Mouse (Mus musculus) heart, postnatal 0 days (tissue): ENCODE data around the gene Frmpd4. TPM values are rescaled to one million over a fixed set of nuclear protein-coding genes. Genes with fewer than 3 reads are reported as not detected.

Experiments
- ATAC-seq: fragments of 200-750 bp; cut with Nextera tagmentation; 2 replicates; pipeline ENCODE4 v1.8.0; 2017; ENCODE audit warnings: low read depth, moderate number of reproducible peaks, moderate library complexity; ENCODE audit not compliant: insufficient read depth
- DNase-seq: peaks from one replicate; pipeline ENCODE4 v3.0.0-alpha.2; 2016; ENCODE audit warnings: low spot score
- H3K27ac ChIP-seq: fragments of 300-500 bp; sonication (generic); 2 replicates; pipeline ENCODE4 v1.5.1; 2014; ENCODE audit warnings: low read depth, mild to moderate bottlenecking
- H3K27me3 ChIP-seq: fragments of 300-500 bp; sonication (generic); 2 replicates; pipeline ENCODE4 v1.6.1; 2014; ENCODE audit warnings: low read length, mixed read lengths; ENCODE audit not compliant: control insufficient read depth, insufficient read depth
- H3K36me3 ChIP-seq: fragments of 300-500 bp; sonication (generic); replicated peaks from 2 replicates; pipeline ENCODE4 v1.6.1; 2014; ENCODE audit warnings: low read length, mixed read lengths; ENCODE audit not compliant: control insufficient read depth, insufficient read depth
- H3K4me1 ChIP-seq: fragments of 300-500 bp; sonication (generic); 2 replicates; pipeline ENCODE4 v1.6.1; 2014; ENCODE audit warnings: antibody characterized with exemption; ENCODE audit not compliant: control insufficient read depth, insufficient read depth
- H3K4me2 ChIP-seq: fragments of 300-500 bp; sonication (generic); 2 replicates; pipeline ENCODE4 v1.6.1; 2014; ENCODE audit warnings: low read depth, mild to moderate bottlenecking, low read length, moderate library complexity
- H3K4me3 ChIP-seq: fragments of 300-500 bp; sonication (generic); 2 replicates; pipeline ENCODE4 v1.5.1; 2014; ENCODE audit warnings: low read depth, low read length
- H3K9ac ChIP-seq: fragments of 300-500 bp; sonication (generic); replicated peaks from 2 replicates; pipeline ENCODE4 v1.6.1; 2014; ENCODE audit warnings: low read depth, low read length, mixed read lengths
- H3K9me3 ChIP-seq: fragments of 300-500 bp; sonication (generic); replicated peaks from 2 replicates; pipeline ENCODE4 v1.6.1; 2016; ENCODE audit warnings: low read length; ENCODE audit not compliant: control insufficient read depth
- CTCF ChIP-seq: IDR thresholded peaks from 2 replicates; pipeline ENCODE4 v1.5.1; 2016; ENCODE audit warnings: antibody characterized with exemption, control low read depth, low read depth
- EP300 ChIP-seq: IDR thresholded peaks from 2 replicates; pipeline ENCODE4 v1.6.1; 2016; ENCODE audit warnings: antibody characterized with exemption, low read depth
- WGBS: fragments of 180-500 bp; shearing (Covaris S2); extraction: QIAGEN DNeasy Blood & Tissue Kit; methylation state at CpG from one replicate; pipeline ENCODE4 v1.1.7; 2014; 5-methylcytosine and 5-hydroxymethylcytosine counted together
- polyA plus RNA-seq: library from polyadenylated mRNA; unstranded; fragments of >200 nt; fragmentation: Nextera tagmentation; extraction: Ambion mirVana; gene quantifications from 2 replicates; pipeline ENCODE4 v1.2.1, GENCODE M21; 2015
- total RNA-seq: library from RNA; depleted of rRNA; stranded (reverse); fragments of >200 nt; gene quantifications from 2 replicates; pipeline ENCODE4 v1.2.3, GENCODE M21; 2014; ENCODE audit warnings: low replicate concordance; rRNA removed

Frmpd4 gene
- total RNA-seq, result not detected in 2 replicates
- not detected in 2 replicates for polyA plus RNA-seq

DNA sequence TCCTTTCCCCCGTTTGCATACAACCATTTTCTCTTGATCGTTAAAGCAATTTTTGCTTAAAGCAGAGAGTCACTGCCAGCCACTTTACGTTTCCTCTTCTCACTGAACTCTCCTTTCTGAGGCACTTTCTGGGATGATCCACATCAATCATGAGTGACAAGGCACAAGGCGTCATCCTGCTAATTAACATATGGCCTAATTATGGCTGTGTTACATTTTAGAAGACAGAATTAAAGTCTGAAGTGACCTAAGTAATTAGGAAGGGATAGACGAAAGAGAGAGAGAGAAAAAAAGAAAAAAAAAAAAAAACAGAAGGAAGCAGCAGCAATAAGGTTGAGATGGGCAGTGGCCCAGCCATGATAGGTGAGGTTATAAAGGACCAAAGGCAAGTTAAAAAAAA is at the start of gene Frmpd4:
Frmpd4 (minus strand) TSS at position 101 of the 400 bp plus-strand sequence.
- H3K9me3 ChIP-seq, result no peaks in the 10 kb centered on the region
- ATAC-seq (no peak), DNase-seq (no peak)
- no peaks in the 10 kb centered on the region for H3K27me3 ChIP-seq
- no peak within 1 kb of the TSS for H3K4me2 ChIP-seq
- H3K4me3 ChIP-seq, result no peak within 1 kb of the TSS
- H3K36me3 ChIP-seq, result no peaks in the 10 kb centered on the region
- WGBS, result 78% methylated on average over 5 of the region's 5 CpGs
- TF ChIP-seq CTCF (no peak), EP300 (no peak)
- H3K9ac ChIP-seq, result no peak within 1 kb of the TSS
- H3K27ac ChIP-seq, result no peak within 1 kb of the TSS
- no peaks in the 10 kb centered on the region for H3K4me1 ChIP-seq

DNA sequence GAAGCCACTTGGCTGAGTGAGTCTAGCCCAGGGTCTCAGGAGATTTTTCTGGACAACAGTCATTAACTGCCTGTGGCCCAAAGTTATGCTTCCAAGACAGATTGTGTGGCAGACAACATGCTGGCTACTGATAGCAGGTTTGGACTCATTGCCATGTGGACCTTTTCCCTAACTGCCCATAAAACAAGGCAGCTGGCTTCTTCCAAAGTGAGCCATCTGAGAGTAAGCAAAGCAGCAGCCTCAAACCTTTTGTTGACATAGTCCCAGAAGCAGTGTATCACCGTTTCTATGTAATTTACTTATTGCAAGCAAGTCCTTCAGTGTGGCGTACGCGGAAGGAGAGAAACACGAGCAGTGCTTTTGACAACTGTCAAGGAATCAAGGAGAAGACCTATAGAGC is 18.2 kb upstream of the Frmpd4 start:
- H3K27ac ChIP-seq, result no peak overlapping the region
- no peak for ATAC-seq
- 49% methylated on average over 5 of the region's 5 CpGs for WGBS

DNA sequence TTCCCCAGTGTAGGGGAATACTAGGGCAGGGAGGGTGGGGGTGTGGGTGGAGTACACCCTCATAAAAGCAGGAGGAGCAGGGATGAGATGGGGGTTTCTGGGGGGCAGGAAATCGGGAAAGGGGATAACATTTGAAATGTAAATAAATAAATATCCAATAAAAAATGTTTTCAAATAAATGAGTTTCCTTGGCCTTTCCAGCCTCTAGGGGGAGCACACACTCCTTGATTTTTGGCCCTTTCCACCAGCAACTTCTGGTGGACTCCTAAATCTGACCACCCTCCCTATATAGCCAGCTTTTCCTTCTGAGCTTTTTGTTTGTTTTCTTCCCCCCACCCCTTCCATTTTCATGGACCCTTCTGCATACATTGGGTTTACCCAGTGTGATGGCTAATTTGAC is 7.3 kb upstream of the Frmpd4 start:
- DNase-seq, result no peak
- H3K27ac ChIP-seq, result no peak overlapping the region
- TF ChIP-seq CTCF (no peak), EP300 (no peak)
- H3K27me3 ChIP-seq, result no peaks in the 10 kb centered on the region
- H3K36me3 ChIP-seq, result no peaks in the 10 kb centered on the region
- H3K9ac ChIP-seq, result no peak overlapping the region
- H3K9me3 ChIP-seq, result no peaks in the 10 kb centered on the region
- no peaks in the 10 kb centered on the region for H3K4me1 ChIP-seq
- H3K4me3 ChIP-seq, result no peak overlapping the region
- WGBS, result 55% methylated on average over 1 of the region's 1 CpGs
- ATAC-seq, result no peak
- no peak overlapping the region for H3K4me2 ChIP-seq

More for the DNA sequence above, 18.2 kb upstream of the Frmpd4 start:
- H3K9me3 ChIP-seq, result no peaks in the 10 kb centered on the region
- no peak overlapping the region for H3K4me2 ChIP-seq
- TF ChIP-seq CTCF (no peak), EP300 (no peak)
- no peaks in the 10 kb centered on the region for H3K27me3 ChIP-seq
- H3K4me1 ChIP-seq, result no peaks in the 10 kb centered on the region
- no peak overlapping the region for H3K9ac ChIP-seq
- no peaks in the 10 kb centered on the region for H3K36me3 ChIP-seq
- no peak overlapping the region for H3K4me3 ChIP-seq
- DNase-seq, result no peak

DNA sequence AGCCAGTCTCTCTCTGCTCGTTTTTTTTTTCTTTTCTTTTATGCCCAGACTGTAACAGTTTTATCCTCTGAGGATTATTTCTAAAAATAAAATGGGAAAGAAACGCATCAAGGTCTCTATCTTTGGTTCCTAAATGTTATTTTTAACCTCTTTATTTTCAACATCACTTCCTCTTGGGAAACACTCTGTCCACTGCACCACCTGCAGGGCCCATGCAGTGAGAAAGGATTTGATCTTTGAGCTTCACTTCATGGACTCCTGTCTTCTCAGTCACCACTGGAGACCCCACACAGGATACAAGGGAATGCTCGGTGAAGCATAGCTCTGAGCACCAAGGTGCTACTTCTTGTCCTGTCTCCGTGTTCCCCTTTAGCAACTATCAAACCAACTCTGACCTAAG is 5.2 kb downstream of the Frmpd4 start:
- ATAC-seq (no peak), DNase-seq (no peak)
- H3K4me1 ChIP-seq, result no peaks in the 10 kb centered on the region
- H3K27me3 ChIP-seq, result no peaks in the 10 kb centered on the region
- no peak overlapping the region for H3K9ac ChIP-seq
- WGBS, result 44% methylated on average over 4 of the region's 4 CpGs
- no peak for TF ChIP-seq CTCF
- no peak for TF ChIP-seq EP300
- H3K4me3 ChIP-seq, result no peak overlapping the region
- H3K27ac ChIP-seq, result no peak overlapping the region
- H3K4me2 ChIP-seq, result no peak overlapping the region
- H3K36me3 ChIP-seq, result no peaks in the 10 kb centered on the region
- H3K9me3 ChIP-seq, result no peaks in the 10 kb centered on the region

DNA sequence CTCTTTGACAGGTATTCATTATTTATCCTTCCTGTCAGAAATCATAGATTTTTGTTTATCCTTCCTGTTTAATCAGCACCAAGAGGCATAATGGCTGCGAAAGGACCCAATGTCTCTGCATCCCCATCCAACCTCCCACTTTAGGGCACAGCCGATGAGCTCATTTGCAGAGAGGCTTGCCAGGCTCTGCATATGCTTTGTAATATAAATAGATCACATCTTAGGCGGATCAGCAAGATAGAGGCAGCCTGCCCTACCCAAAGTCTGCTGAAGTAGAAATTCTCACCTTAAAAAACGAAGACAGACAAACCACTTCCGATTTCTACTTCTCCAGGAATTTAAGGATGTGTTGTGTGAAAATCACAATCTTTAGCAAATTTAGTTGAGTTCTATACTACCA is 7.8 kb downstream of the Frmpd4 start:
- Histone ChIP-seq H3K36me3 (no peaks in the 10 kb centered on the region), H3K9me3 (no peaks in the 10 kb centered on the region), H3K9ac (no peak overlapping the region), H3K4me1 (no peaks in the 10 kb centered on the region), H3K4me3 (no peak overlapping the region), H3K27me3 (no peaks in the 10 kb centered on the region), H3K4me2 (no peak overlapping the region), H3K27ac (no peak overlapping the region)
- WGBS, result 67% methylated on average over 5 of the region's 5 CpGs
- DNase-seq (no peak), ATAC-seq (no peak)
- TF ChIP-seq EP300 (no peak), CTCF (no peak)

DNA sequence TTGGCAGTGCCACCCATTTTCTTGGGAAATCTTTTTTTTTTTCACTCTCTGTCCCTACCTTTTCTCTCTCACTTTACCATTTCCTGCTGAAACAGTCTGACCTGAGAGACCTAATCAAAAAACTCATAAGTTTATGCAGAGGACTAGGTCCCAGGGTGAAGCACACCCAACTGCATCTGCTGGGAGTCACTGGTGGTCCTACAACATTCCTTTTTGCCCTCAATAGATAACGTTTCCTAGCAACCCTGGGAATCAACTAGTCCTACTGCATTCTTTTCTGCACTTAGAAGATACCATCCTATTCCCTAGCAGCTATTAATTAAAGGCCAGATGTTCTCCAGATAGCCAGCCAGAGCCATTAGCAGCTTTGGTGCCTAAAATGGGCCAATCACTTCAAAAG is 71.8 kb downstream of the Frmpd4 start:
- Histone ChIP-seq H3K4me3 (no peak overlapping the region), H3K4me2 (no peak overlapping the region), H3K36me3 (no peaks in the 10 kb centered on the region), H3K9me3 (no peaks in the 10 kb centered on the region; the same call in 1 of the 2 replicates), H3K4me1 (no peaks in the 10 kb centered on the region), H3K27ac (no peak overlapping the region), H3K27me3 (no peaks in the 10 kb centered on the region), H3K9ac (no peak overlapping the region)
- TF ChIP-seq EP300, result no peak
- TF ChIP-seq CTCF, result no peak
- ATAC-seq, result no peak
- WGBS, result 35% methylated on average over 1 of the region's 1 CpGs
- no peak for DNase-seq
